Mouse (Mus musculus) inflammation-experienced regulatory T-cells (primary cell): Measurements from ENCODE around the gene Kras. TPM values are rescaled to one million over a fixed set of nuclear protein-coding genes. Genes with fewer than 3 reads are reported as not detected.

Experiments
- polyA plus RNA-seq, 2 experiments: library from polyadenylated mRNA; unstranded; fragments of 100-300 nt; shearing (Covaris generic); gene quantifications; one replicate each; pipeline ENCODE4 v1.2.1; 2017

Gene Kras
- polyA plus RNA-seq, result 100 to 1,000 TPM; 123 to 173 TPM

DNA sequence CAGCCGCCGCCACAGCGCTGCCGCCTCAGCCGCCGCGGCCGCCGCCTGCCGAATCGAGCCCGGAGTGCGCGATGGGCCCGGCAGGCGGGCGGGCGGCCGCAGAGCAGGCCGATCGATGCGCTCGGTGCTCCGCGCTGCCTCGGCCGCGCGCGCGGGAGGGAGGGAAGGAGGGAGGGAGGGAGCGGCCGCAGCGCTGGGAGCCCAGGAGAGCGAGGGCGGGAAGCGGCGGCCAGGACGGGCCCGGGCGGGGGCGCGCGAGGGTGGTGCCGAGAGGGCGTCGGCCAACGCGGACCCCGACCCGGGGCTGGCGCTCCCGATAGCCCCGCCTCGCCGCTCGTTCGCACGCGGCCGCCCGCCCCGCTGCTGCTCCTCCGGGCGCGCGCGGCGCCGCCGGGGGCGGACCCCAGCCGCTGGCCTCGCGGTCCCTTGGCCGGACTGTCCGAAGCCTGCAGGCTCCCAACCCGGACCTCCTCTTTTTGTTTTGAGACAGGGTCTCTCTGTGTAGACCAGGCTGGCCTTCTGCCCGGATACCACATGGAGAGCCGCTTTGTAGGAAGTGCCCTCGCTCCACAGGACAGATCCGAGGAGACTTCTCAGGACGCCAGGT lies at the start of gene Kras:
Gene Kras, minus strand, starts transcription at position 55 of the 607 bp plus-strand sequence.

DNA sequence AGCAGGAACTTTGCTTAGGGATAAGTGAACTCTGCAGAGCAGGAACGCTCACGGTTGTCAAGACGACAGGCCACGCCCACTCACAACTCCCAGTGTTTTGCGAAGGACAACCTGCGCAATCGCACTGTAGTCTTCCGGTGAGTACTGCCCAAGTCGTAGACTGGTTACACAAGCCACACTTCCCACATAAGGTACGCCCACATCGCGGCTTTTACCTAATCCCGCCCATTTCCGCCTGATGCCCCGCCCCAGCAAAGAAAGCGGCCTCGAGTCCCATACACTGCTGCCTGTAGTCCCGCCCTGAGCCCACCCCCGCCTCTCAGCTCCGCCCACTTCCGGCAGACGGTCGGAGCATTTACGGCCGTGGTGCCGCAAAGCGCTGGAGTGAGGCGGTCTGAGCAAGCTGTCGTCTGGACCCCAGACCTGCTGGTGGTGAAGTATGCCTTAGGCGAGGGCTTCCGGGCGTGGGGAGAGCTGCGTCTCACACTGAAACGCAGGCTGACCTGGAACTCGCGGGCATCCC lies 39.2 kb downstream of the Kras start, which contains the start of the genes Casc1 and Etfrf1:
Gene Casc1, minus strand, starts transcription at position 190 of the 523 bp plus-strand sequence.
Gene Etfrf1, plus strand, starts transcription at position 319 of the 523 bp plus-strand sequence.

Other genes starting within 250 kb of the Kras start
- gene Bcat1, start 174.1 kb downstream of the Kras start, polyA plus RNA-seq, result 1 to 10 TPM; 4.1 to 6.5 TPM
- 100 to 1,000 TPM; 151 to 198 TPM for gene Lrmp, start 134.6 kb downstream of the Kras start, polyA plus RNA-seq
- 1 to 10 TPM in 1 of 2 experiments, under 1 TPM in 1; 0.98 to 2.5 TPM for gene Casc1, start 39.2 kb downstream of the Kras start, polyA plus RNA-seq
- gene Etfrf1, start 39.1 kb downstream of the Kras start, polyA plus RNA-seq, result 10 to 100 TPM; 27.1 to 27.2 TPM